Mouse (Mus musculus): ENCODE measurements at regions not wholly inside any gene's neighbourhood (a gene's known extent, or its start where the extent isn't known, plus 50 kb on each side); places are given as distances from the start of the nearest gene placed in this dataset.
A peak's percentile ranks its signal among the peaks of the same experiment; 100 is the strongest.

- no peak for ATAC-seq (replicated peaks; ENCODE audit: insufficient number of reproducible peaks, insufficient read depth, low FRiP score, low read depth)
- WGBS = 84% methylated on average over 4 of the region's 4 CpGs
These were observed 217.5 kb upstream of the Ankrd55 start for GRCm38 (mm10) chr13:112070757-112071156.

GRCm38 (mm10) chr13:112071209-112071955, 216.9 kb upstream of the Ankrd55 start:
- no peaks in the 10 kb centered on the region for H3K36me3 ChIP-seq
- H3K4me1 ChIP-seq (replicated peaks) = peaks cover 9% of the 10 kb centered on the region
- H3K27ac ChIP-seq = no peak overlapping the region
- ATAC-seq (replicated peaks; ENCODE audit: insufficient number of reproducible peaks, insufficient read depth, low FRiP score, low read depth) = no peak
- no peak overlapping the region for H3K9ac ChIP-seq
- no peaks in the 10 kb centered on the region for H3K27me3 ChIP-seq
- 82% methylated on average over 10 of the region's 10 CpGs for WGBS
- H3K4me3 ChIP-seq = no peak overlapping the region
- H3K9me3 ChIP-seq (replicated peaks) = no peaks in the 10 kb centered on the region
- H3K4me2 ChIP-seq = no peak overlapping the region

More at GRCm38 (mm10) chr13:112070757-112071156, 217.5 kb upstream of the Ankrd55 start:
- Histone ChIP-seq H3K27ac (no peak overlapping the region), H3K27me3 (no peaks in the 10 kb centered on the region), H3K9me3 (replicated peaks) (no peaks in the 10 kb centered on the region), H3K4me1 (replicated peaks) (peaks cover 9% of the 10 kb centered on the region), H3K9ac (no peak overlapping the region), H3K36me3 (no peaks in the 10 kb centered on the region), H3K4me2 (no peak overlapping the region), H3K4me3 (no peak overlapping the region)

- ATAC-seq (replicated peaks; ENCODE audit: insufficient number of reproducible peaks, insufficient read depth, low FRiP score, low read depth) = no peak
These were observed 216.3 kb upstream of the Ankrd55 start for GRCm38 (mm10) chr13:112071956-112072314.

DNA sequence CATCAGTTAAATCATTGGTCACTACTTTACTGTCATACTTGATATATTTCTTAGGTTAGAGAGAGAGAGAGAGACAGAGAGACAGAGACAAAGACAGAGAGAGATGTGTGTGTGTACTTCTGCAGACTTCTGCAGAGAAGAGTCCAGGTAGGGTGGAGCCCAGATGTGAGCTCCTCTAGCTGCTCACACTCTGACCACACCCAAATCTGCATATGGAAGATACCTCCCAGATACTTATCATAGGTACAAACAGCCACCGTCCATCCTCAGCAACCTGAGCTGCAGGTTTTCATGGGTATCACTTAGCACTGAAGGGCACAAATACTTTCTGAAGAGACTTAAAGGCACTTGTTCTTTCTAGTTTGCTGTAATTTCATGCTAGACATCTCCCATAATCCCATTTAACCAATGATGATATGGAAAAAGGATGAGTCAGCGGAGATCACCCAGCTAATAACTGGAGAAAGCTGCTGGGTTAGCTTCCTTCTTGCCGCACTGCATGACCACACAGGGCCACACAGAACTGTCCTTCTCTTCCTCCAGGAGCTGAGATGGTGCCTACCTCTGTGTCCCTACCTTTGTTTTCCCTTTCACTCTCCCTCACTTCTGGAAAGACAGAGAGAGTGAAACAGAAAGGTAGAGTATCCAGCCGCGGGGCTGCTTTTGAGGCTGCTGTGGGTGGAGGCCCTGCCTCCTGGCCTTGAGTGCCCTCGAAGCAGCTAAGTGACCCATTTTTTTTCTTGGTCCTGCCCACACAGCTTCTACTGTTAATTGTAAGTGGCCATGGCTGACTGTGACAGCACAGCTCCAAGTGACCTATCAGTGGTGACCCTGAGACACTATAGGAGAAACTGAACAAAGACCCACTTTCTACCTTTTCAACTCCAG, 214.5 kb upstream of the Ankrd55 start:
- Histone ChIP-seq H3K27ac (no peak overlapping the region), H3K4me1 (replicated peaks) (no peaks in the 10 kb centered on the region), H3K36me3 (no peaks in the 10 kb centered on the region), H3K4me3 (no peak overlapping the region), H3K27me3 (no peaks in the 10 kb centered on the region), H3K9ac (no peak overlapping the region), H3K9me3 (replicated peaks) (no peaks in the 10 kb centered on the region), H3K4me2 (no peak overlapping the region)
- ATAC-seq (replicated peaks; ENCODE audit: insufficient number of reproducible peaks, insufficient read depth, low FRiP score, low read depth) = no peak
- WGBS = 79% methylated on average over 6 of the region's 6 CpGs

More at GRCm38 (mm10) chr13:112071956-112072314, 216.3 kb upstream of the Ankrd55 start:
- Histone ChIP-seq H3K27me3 (no peaks in the 10 kb centered on the region), H3K9ac (no peak overlapping the region), H3K4me2 (no peak overlapping the region), H3K27ac (no peak overlapping the region), H3K4me1 (replicated peaks) (peaks cover 5% of the 10 kb centered on the region), H3K9me3 (replicated peaks) (no peaks in the 10 kb centered on the region), H3K36me3 (no peaks in the 10 kb centered on the region), H3K4me3 (no peak overlapping the region)
- 77% methylated on average over 3 of the region's 3 CpGs for WGBS

DNA sequence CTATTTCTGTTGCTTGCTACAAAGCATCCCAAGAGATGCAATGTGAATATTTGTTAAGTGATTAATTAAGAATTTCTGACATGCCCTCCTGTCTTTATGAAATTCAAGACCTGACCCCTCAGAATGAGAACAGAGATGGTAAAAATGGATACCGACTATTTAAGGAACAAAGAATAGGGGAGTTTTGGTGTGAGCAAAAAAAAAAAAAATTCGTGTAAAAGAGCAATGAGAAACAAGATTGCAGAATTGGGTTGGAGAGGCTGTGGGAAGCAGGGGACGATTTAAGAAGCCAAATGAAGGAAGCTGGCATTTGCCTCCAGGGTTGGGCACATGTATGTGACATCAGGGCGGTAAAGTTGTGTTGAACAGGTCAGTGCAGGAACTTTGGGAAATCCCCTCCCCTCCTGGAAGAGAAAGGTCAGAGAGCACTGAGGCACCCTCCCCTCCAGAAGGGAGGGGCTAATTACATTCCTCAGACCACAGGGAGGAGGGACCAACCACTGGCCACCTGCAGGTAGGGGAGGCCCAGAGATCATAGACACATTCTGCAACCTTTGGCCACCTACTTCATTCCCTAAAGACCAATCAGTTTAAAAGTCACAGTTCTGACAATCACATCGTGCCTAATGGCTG, 212.3 kb upstream of the Ankrd55 start:
- WGBS = 59% methylated on average over 5 of the region's 5 CpGs
- H3K4me3 ChIP-seq = no peak overlapping the region
- H3K9me3 ChIP-seq (replicated peaks) = no peaks in the 10 kb centered on the region
- H3K27me3 ChIP-seq = no peaks in the 10 kb centered on the region
- no peak overlapping the region for H3K4me2 ChIP-seq
- no peaks in the 10 kb centered on the region for H3K36me3 ChIP-seq
- H3K4me1 ChIP-seq (replicated peaks) = no peaks in the 10 kb centered on the region
- no peak for ATAC-seq (replicated peaks; ENCODE audit: insufficient number of reproducible peaks, insufficient read depth, low FRiP score, low read depth)
- H3K9ac ChIP-seq = no peak overlapping the region
- H3K27ac ChIP-seq = no peak overlapping the region

GRCm38 (mm10) chr13:112078088-112078487, 210.2 kb upstream of the Ankrd55 start:
- Histone ChIP-seq H3K27ac (no peak overlapping the region), H3K4me2 (no peak overlapping the region), H3K36me3 (no peaks in the 10 kb centered on the region), H3K4me3 (no peak overlapping the region), H3K9me3 (replicated peaks) (no peaks in the 10 kb centered on the region), H3K27me3 (no peaks in the 10 kb centered on the region), H3K4me1 (replicated peaks) (no peaks in the 10 kb centered on the region), H3K9ac (no peak overlapping the region)
- 56% methylated on average over 5 of the region's 5 CpGs for WGBS
- no peak for ATAC-seq (replicated peaks; ENCODE audit: insufficient number of reproducible peaks, insufficient read depth, low FRiP score, low read depth)

DNA sequence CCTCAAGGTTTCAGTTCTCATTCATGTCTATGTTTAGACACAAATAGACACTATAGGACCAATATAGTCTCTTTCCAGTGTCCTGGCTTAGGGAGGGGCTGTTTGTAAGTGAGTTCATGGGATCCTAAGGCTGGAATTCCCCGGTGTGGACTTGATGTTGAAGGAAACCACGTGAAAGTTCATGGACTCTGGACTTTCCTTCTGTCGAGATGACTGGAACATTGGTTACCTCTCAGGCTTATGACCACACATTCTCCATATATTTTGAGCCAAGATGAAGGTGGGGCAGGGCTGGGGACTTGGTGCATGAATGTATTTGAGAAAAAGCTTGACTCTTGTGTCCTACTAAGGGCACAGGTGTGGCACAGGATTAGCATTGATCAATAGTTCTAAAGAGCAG, 206.3 kb upstream of the Ankrd55 start:
- ATAC-seq (replicated peaks; ENCODE audit: insufficient number of reproducible peaks, insufficient read depth, low FRiP score, low read depth) = no peak
- WGBS = 70% methylated on average over 3 of the region's 3 CpGs
- H3K4me3 ChIP-seq = no peak overlapping the region
- no peak overlapping the region for H3K27ac ChIP-seq
- no peaks in the 10 kb centered on the region for H3K27me3 ChIP-seq
- H3K9me3 ChIP-seq (replicated peaks) = no peaks in the 10 kb centered on the region
- H3K9ac ChIP-seq = no peak overlapping the region
- H3K36me3 ChIP-seq = no peaks in the 10 kb centered on the region
- H3K4me1 ChIP-seq (replicated peaks) = peaks cover 11% of the 10 kb centered on the region; the same call in 1 of the 2 replicates
- no peak overlapping the region for H3K4me2 ChIP-seq

- 53% methylated on average over 15 of the region's 15 CpGs for WGBS
- Histone ChIP-seq H3K27ac (peak overlapping the region; percentile 53), H3K9ac (no peak overlapping the region), H3K9me3 (replicated peaks) (no peaks in the 10 kb centered on the region), H3K4me3 (no peak overlapping the region), H3K27me3 (no peaks in the 10 kb centered on the region), H3K4me1 (replicated peaks) (peaks cover 27% of the 10 kb centered on the region), H3K4me2 (peak overlapping the region; percentile 1; the same call in 1 of the 2 replicates), H3K36me3 (no peaks in the 10 kb centered on the region)
- no peak for ATAC-seq (replicated peaks; ENCODE audit: insufficient number of reproducible peaks, insufficient read depth, low FRiP score, low read depth)
These were observed 203.6 kb upstream of the Ankrd55 start for GRCm38 (mm10) chr13:112084484-112085278.

DNA sequence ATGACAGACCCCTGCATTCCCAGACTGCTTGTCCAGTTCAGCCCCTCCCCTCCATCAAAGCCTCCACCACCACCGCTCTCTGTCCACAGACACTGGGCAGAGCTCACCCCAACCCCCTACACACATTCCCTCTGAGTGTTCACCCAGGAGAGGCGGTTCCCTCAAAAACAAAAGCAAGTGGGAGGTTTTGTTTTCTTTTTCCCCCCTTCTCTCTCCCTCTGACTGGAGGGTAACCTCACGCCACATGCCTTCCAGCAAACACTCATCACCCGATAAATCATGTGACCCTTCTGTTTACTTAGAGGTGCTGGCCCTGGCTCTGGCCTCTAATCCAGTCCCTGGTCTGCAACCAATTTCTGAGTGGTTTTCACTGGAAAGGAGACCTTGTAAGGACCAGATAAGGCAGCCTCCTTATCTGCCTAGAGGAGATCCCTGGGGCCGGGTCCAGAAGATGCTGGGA, 199.9 kb upstream of the Ankrd55 start:
- WGBS = 10% methylated on average over 5 of the region's 5 CpGs
- no peak overlapping the region for H3K9ac ChIP-seq

GRCm38 (mm10) chr13:112090737-112091136, 197.5 kb upstream of the Ankrd55 start:
- Histone ChIP-seq H3K4me2 (no peak overlapping the region), H3K36me3 (no peaks in the 10 kb centered on the region), H3K4me3 (no peak overlapping the region), H3K27me3 (no peaks in the 10 kb centered on the region), H3K4me1 (replicated peaks) (peaks cover 34% of the 10 kb centered on the region), H3K9me3 (replicated peaks) (no peaks in the 10 kb centered on the region), H3K27ac (peak overlapping the region; percentile 59), H3K9ac (no peak overlapping the region)
- WGBS = 23% methylated on average over 8 of the region's 8 CpGs
- ATAC-seq (replicated peaks; ENCODE audit: insufficient number of reproducible peaks, insufficient read depth, low FRiP score, low read depth) = no peak

More for the DNA sequence above, 199.9 kb upstream of the Ankrd55 start:
- no peaks in the 10 kb centered on the region for H3K9me3 ChIP-seq (replicated peaks)
- peak; percentile 83 for ATAC-seq (replicated peaks; ENCODE audit: insufficient number of reproducible peaks, insufficient read depth, low FRiP score, low read depth)
- H3K27ac ChIP-seq = peak overlapping the region; percentile 70
- H3K4me2 ChIP-seq = peak overlapping the region; percentile 32
- H3K4me1 ChIP-seq (replicated peaks) = peaks cover 41% of the 10 kb centered on the region
- H3K36me3 ChIP-seq = no peaks in the 10 kb centered on the region
- no peak overlapping the region for H3K4me3 ChIP-seq
- no peaks in the 10 kb centered on the region for H3K27me3 ChIP-seq
